Mouse (Mus musculus) midbrain, postnatal 0 days (tissue): ENCODE measurements around the gene Csk. TPM values are rescaled to one million over a fixed set of nuclear protein-coding genes. Genes with fewer than 3 reads are reported as not detected.

Source experiments
- ATAC-seq: fragments of 200-750 bp; cut with Nextera tagmentation; 2 replicates; pipeline ENCODE4 v1.8.0; 2017; ENCODE audit warnings: moderate number of reproducible peaks, mild to moderate bottlenecking, moderate TSS enrichment, moderate library complexity; ENCODE audit not compliant: low FRiP score
- DNase-seq: peaks from one replicate; pipeline ENCODE4 v3.0.0-alpha.2; 2015; ENCODE audit warnings: low spot score
- H3K27ac ChIP-seq: fragments of 300-500 bp; sonication (generic); 2 replicates; pipeline ENCODE4 v1.5.1; 2014; ENCODE audit warnings: low read depth, mild to moderate bottlenecking, low read length, mixed read lengths
- H3K27me3 ChIP-seq: fragments of 300-500 bp; sonication (generic); 2 replicates; pipeline ENCODE4 v1.6.1; 2014; ENCODE audit warnings: low read length, control low read depth, mixed read lengths; ENCODE audit not compliant: insufficient read depth
- H3K36me3 ChIP-seq: fragments of 300-500 bp; sonication (generic); 2 replicates; pipeline ENCODE4 v1.6.1; 2014; ENCODE audit warnings: low read length, control low read depth, mixed read lengths; ENCODE audit not compliant: insufficient read depth
- H3K4me1 ChIP-seq: fragments of 300-500 bp; sonication (generic); 2 replicates; pipeline ENCODE4 v1.6.1; 2014; ENCODE audit warnings: mild to moderate bottlenecking, control low read depth, antibody characterized with exemption, low read length, mixed read lengths; ENCODE audit not compliant: insufficient read depth
- H3K4me2 ChIP-seq: fragments of 300-500 bp; sonication (generic); 2 replicates; pipeline ENCODE4 v1.6.1; 2014; ENCODE audit warnings: low read depth, mild to moderate bottlenecking, low read length, mixed read lengths; ENCODE audit not compliant: poor library complexity, severe bottlenecking
- H3K4me3 ChIP-seq: fragments of 300-500 bp; sonication (generic); 2 replicates; pipeline ENCODE4 v1.5.1; 2014; ENCODE audit warnings: low read depth, mild to moderate bottlenecking, low read length, moderate library complexity
- H3K9ac ChIP-seq: fragments of 300-500 bp; sonication (generic); replicated peaks from 2 replicates; pipeline ENCODE4 v1.6.1; 2014; ENCODE audit warnings: mild to moderate bottlenecking, low read length, moderate library complexity, mixed read lengths; ENCODE audit not compliant: poor library complexity, severe bottlenecking
- H3K9me3 ChIP-seq: fragments of 300-500 bp; sonication (generic); 2 replicates; pipeline ENCODE4 v1.6.1; 2016; ENCODE audit warnings: low read length, control low read depth
- CTCF ChIP-seq: IDR thresholded peaks from 2 replicates; pipeline ENCODE4 v1.5.1; 2016; ENCODE audit warnings: antibody characterized with exemption, mild to moderate bottlenecking
- WGBS: fragments of 180-500 bp; shearing (Covaris S2); extraction: QIAGEN DNeasy Blood & Tissue Kit; methylation state at CpG from one replicate; pipeline ENCODE4 v1.1.7; 2014; 5-methylcytosine and 5-hydroxymethylcytosine counted together
- polyA plus RNA-seq: library from polyadenylated mRNA; unstranded; fragments of >200 nt; fragmentation: Nextera tagmentation; extraction: Ambion mirVana; gene quantifications from 2 replicates; pipeline ENCODE4 v1.2.1, GENCODE M21; 2015
- total RNA-seq: library from RNA; depleted of rRNA; stranded (reverse); fragments of >200 nt; gene quantifications from 2 replicates; pipeline ENCODE4 v1.2.3, GENCODE M21; 2014; rRNA removed

Csk gene
- total and polyA plus RNA-seq, 2 experiments from 2014 or later: 45.5 to 152 TPM

DNA sequence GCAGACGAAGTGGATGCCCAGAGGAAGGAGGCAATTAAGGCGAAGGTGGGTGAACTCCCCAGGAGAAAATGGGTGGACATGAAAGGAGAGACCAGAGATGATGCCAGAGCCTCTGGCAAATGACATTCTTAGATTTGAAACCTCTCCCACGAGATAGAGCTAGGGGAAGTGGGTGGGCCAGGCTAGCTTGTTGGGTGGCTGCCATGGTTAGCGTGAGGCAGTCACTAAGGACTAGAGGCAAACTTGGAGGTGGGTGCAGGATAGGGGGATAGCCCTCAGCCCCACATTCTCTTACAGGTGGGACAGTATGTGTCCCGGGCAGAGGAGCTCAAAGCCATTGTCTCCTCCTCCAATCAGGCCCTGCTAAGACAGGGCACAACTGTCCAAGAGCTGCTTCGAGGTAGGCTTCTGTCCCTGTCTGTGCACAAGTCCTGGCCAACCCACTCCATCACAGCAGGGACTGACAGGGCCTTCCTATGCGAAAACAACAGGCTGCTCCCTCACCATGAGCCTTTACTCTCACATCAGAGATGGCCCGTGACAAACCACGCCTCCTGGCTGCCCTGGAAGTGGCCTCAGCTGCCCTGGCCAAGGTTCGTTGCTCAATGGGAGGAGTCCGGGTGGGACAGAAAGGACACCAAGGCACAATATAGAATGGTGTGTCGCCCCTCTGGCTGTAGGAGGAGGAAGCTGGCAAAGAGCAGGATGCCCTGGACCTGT lies 59.8 kb downstream of the Csk start:
- WGBS: 38% methylated on average over 12 of the region's 12 CpGs
- H3K9ac ChIP-seq: no peak overlapping the region
- H3K27ac ChIP-seq: no peak overlapping the region

GRCm38 (mm10) chr9:57590726-57591125 lies 62.7 kb downstream of the Csk start:
- no peak overlapping the region for H3K27ac ChIP-seq
- H3K27me3 ChIP-seq: no peaks in the 10 kb centered on the region
- peaks cover 40% of the 10 kb centered on the region for H3K36me3 ChIP-seq
- ATAC-seq: no peak
- no peaks in the 10 kb centered on the region for H3K9me3 ChIP-seq
- DNase-seq: peak; percentile 49
- no peak overlapping the region for H3K4me3 ChIP-seq
- peak; percentile 65 for TF ChIP-seq CTCF
- H3K9ac ChIP-seq: no peak overlapping the region
- WGBS: 42% methylated on average over 5 of the region's 5 CpGs
- H3K4me2 ChIP-seq: peak overlapping the region; percentile 59; the same call in 1 of the 2 replicates
- no peaks in the 10 kb centered on the region for H3K4me1 ChIP-seq

More for the DNA sequence above, 59.8 kb downstream of the Csk start:
- TF ChIP-seq CTCF: no peak
- Histone ChIP-seq H3K4me1 (no peaks in the 10 kb centered on the region), H3K27me3 (no peaks in the 10 kb centered on the region), H3K4me2 (no peak overlapping the region), H3K36me3 (peaks cover 27% of the 10 kb centered on the region), H3K9me3 (no peaks in the 10 kb centered on the region), H3K4me3 (no peak overlapping the region)
- DNase-seq (no peak), ATAC-seq (no peak)

- peak within 1 kb of the TSS; percentile 4 for H3K27ac ChIP-seq
- peak; percentile 71 for DNase-seq
- peak within 1 kb of the TSS; percentile 59 for H3K4me2 ChIP-seq
- WGBS: under 1% methylated on average over 58 of the region's 58 CpGs
- H3K4me3 ChIP-seq: peak within 1 kb of the TSS; percentile 45
- H3K36me3 ChIP-seq: peaks cover 30% of the 10 kb centered on the region
- no peaks in the 10 kb centered on the region for H3K27me3 ChIP-seq
- peak within 1 kb of the TSS; percentile 69 for H3K9ac ChIP-seq
- H3K9me3 ChIP-seq: no peaks in the 10 kb centered on the region
- ATAC-seq: peak; percentile 77
- peak; percentile 48 for TF ChIP-seq CTCF
- no peaks in the 10 kb centered on the region for H3K4me1 ChIP-seq
These were observed 64.0 kb downstream of the Csk start, which contains the start of gene Ulk3 for GRCm38 (mm10) chr9:57589224-57590126. Gene Ulk3 (plus strand): TSS chr9:57589452.

- Histone ChIP-seq H3K4me3 (no peak overlapping the region), H3K4me1 (no peaks in the 10 kb centered on the region), H3K36me3 (peaks cover 53% of the 10 kb centered on the region), H3K27ac (no peak overlapping the region), H3K4me2 (no peak overlapping the region), H3K27me3 (no peaks in the 10 kb centered on the region), H3K9ac (no peak overlapping the region), H3K9me3 (no peaks in the 10 kb centered on the region)
- WGBS: 75% methylated on average over 3 of the region's 3 CpGs
- ATAC-seq (no peak), DNase-seq (no peak)
- no peak for TF ChIP-seq CTCF
These were observed 68.4 kb downstream of the Csk start for GRCm38 (mm10) chr9:57584991-57585390.

DNA sequence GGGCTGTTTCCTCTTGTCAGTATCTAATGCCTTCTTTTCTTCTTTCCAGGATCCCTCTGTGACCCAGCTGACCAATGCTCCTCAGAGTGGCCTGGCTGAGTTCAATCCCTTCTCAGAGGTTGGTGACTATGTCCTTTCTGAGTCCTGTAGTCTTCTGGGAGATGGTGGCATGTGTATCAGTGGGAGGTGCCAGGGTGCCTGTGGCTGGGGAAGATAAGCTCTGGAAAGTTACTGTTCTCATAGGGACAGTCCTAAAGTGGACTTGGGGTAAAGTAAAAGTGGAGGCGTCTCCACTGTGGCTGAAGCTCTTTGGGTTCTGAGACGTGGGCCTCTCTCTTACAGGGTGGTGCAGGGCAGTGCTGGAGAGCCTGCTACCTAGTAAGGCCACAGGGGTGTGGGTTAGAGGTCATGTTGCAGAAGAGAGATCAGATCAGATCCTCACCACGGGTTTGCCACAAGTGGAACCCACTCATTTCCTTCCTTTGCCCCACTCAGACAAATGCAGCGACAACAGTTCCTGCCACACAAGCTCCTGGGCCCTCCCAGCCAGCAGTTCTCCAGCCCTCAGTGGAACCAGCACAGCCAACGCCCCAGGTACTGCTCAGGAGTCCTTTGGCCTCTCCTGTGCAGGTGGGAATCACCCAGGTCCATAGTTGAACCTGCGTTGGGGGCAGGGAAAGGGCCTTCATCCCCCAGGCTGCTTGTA lies 76.1 kb downstream of the Csk start:
- no peaks in the 10 kb centered on the region for H3K4me1 ChIP-seq
- no peaks in the 10 kb centered on the region for H3K9me3 ChIP-seq
- H3K27ac ChIP-seq: no peak overlapping the region
- no peak for TF ChIP-seq CTCF
- no peaks in the 10 kb centered on the region for H3K27me3 ChIP-seq
- H3K36me3 ChIP-seq: peaks cover 50% of the 10 kb centered on the region
- no peak overlapping the region for H3K4me3 ChIP-seq
- no peak for DNase-seq
- no peak overlapping the region for H3K4me2 ChIP-seq
- 89% methylated on average over 6 of the region's 6 CpGs for WGBS
- no peak for ATAC-seq
- no peak overlapping the region for H3K9ac ChIP-seq

Other genes with a start within 250 kb of the Csk start
- 23.1 and 29.7 TPM in 2 replicates for gene Ppcdc, start 213.5 kb downstream of the Csk start, total RNA-seq
- gene Ppcdc, start 213.5 kb downstream of the Csk start, polyA plus RNA-seq: 15.0 and 17.6 TPM in 2 replicates
- gene Scamp5, start 185.6 kb downstream of the Csk start, total RNA-seq: 389 and 404 TPM in 2 replicates
- gene Scamp5, start 185.6 kb downstream of the Csk start, polyA plus RNA-seq: 206 and 213 TPM in 2 replicates
- 24.2 and 24.8 TPM in 2 replicates for gene Rpp25, start 149.6 kb downstream of the Csk start, total RNA-seq
- 26.5 and 34.5 TPM in 2 replicates for gene Rpp25, start 149.6 kb downstream of the Csk start, polyA plus RNA-seq
- 250 and 266 TPM in 2 replicates for gene Cox5a, start 132.4 kb downstream of the Csk start, total RNA-seq
- 1,115 and 1,120 TPM in 2 replicates for gene Cox5a, start 132.4 kb downstream of the Csk start, polyA plus RNA-seq
- gene Fam219b, start 116.1 kb downstream of the Csk start, total RNA-seq: 20.6 and 29.7 TPM in 2 replicates
- 24.8 and 25.6 TPM in 2 replicates for gene Fam219b, start 116.1 kb downstream of the Csk start, polyA plus RNA-seq
- gene Mpi, start 100.9 kb downstream of the Csk start, total RNA-seq: 60.5 and 71.9 TPM in 2 replicates
- gene Mpi, start 100.9 kb downstream of the Csk start, polyA plus RNA-seq: 57.2 and 61.2 TPM in 2 replicates
- 34.5 and 47.4 TPM in 2 replicates for gene Scamp2, start 92.7 kb downstream of the Csk start, total RNA-seq
- gene Scamp2, start 92.7 kb downstream of the Csk start, polyA plus RNA-seq: 41.1 and 41.2 TPM in 2 replicates
- 18.9 and 23.3 TPM in 2 replicates for gene Ulk3, start 64.2 kb downstream of the Csk start, total RNA-seq
- 17.4 and 19.9 TPM in 2 replicates for gene Ulk3, start 64.2 kb downstream of the Csk start, polyA plus RNA-seq
- 0.09 TPM in 1 of 2 replicates, not detected in the other for gene Cplx3, start 47.4 kb downstream of the Csk start, total RNA-seq
- 1.9 and 2.2 TPM in 2 replicates for gene Cplx3, start 47.4 kb downstream of the Csk start, polyA plus RNA-seq
- gene Lman1l, start 32.9 kb downstream of the Csk start, total RNA-seq: not detected in 2 replicates
- gene Lman1l, start 32.9 kb downstream of the Csk start, polyA plus RNA-seq: 0.10 TPM in 1 of 2 replicates, not detected in the other
- not detected in 2 replicates for gene Cyp1a2, start 30.1 kb upstream of the Csk start, total RNA-seq
- gene Cyp1a2, start 30.1 kb upstream of the Csk start, polyA plus RNA-seq: not detected in 2 replicates
- gene Cyp1a1, start 34.3 kb upstream of the Csk start, total RNA-seq: 0.28 TPM in 1 of 2 replicates, not detected in the other
- 0.09 TPM in 2 replicates for gene Cyp1a1, start 34.3 kb upstream of the Csk start, polyA plus RNA-seq
- gene Edc3, start 54.9 kb upstream of the Csk start, total RNA-seq: 10.6 and 11.9 TPM in 2 replicates
- 27.3 and 27.8 TPM in 2 replicates for gene Edc3, start 54.9 kb upstream of the Csk start, polyA plus RNA-seq
- gene Clk3, start 112.2 kb upstream of the Csk start, total RNA-seq: 82.1 and 83.7 TPM in 2 replicates
- 53.4 and 54.3 TPM in 2 replicates for gene Clk3, start 112.2 kb upstream of the Csk start, polyA plus RNA-seq
- gene Arid3b, start 183.2 kb upstream of the Csk start, total RNA-seq: 4.9 and 5.3 TPM in 2 replicates
- gene Arid3b, start 183.2 kb upstream of the Csk start, polyA plus RNA-seq: 3.7 and 4.6 TPM in 2 replicates